Mouse (Mus musculus): Measurements from ENCODE around the gene Tceal3. TPM values are rescaled to one million over a fixed set of nuclear protein-coding genes. Genes with fewer than 3 reads are reported as not detected.

The Tceal3 gene
- not detected for total RNA-seq (2023)

GRCm38 (mm10) chrX:136590199-136590896 is at the start of gene Tceal3:
Gene Tceal3 (plus strand): TSS chrX:136590842.

DNA sequence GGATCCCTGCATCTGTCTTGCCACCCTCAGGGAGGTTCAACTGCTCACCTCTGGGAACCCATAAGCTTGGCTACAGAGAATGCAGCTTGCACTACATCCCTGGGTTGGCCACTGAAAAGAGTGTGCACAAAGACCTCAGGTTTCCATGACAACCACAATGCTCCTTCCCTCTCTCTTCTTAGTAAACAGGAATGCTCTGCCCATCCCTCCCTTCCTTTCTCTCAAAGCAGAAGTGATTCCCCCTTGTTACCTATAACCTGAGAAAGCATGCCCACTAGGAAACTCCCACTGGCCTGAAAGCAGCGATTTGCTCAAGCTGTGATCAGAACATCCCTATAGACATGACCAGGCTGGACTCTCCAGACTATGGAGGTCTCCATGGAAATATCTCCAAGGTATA is 46.7 kb upstream of the Tceal3 start, which contains the start of gene Kir3dl2:
Gene Kir3dl2 (minus strand): TSS at position 101 of the 400 bp plus-strand sequence.

DNA sequence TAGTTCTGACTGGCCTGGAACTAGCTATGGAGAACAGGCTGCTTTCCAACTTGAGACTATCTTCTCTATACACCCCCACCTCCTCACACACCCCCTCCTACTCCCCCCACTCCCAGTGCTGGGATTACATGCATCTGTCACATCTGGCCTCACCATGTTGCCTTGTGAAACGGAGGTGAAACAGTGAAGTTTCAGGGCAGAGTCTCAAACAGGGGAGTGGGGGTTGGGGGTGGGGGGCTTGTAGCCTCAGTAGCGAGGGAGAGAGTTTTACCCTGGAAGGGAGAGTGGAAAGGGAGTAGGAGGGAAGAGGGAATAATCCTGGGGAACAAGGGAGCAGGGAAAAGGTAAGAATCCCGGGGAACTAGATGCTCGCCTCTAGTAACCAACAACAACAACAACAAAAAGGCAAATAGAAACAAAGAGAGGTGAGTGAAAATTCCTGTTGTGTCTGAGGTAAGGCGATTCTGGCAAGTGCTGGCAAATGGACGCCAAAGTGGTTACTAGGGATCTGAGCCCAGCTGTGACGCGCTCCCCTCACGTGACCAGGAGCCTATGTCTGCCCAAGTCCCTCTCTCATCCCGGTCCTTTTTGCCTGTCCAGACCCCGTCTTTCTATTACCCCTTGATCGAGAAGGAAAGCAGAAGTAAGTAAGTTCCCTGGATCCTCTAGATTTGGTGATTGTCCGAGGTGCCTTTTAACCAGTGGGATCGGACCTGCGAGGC is 117.0 kb downstream of the Tceal3 start, which contains the start of gene Tceal1:
Gene Tceal1 (plus strand): TSS at position 537 of the 722 bp plus-strand sequence.

Other genes with a start within 250 kb of the Tceal3 start
- gene Kir3dl1, start 72.8 kb upstream of the Tceal3 start, total RNA-seq (2023): not detected
- gene Kir3dl2, start 46.8 kb upstream of the Tceal3 start, total RNA-seq (2023): not detected
- gene Tceal1, start 117.1 kb downstream of the Tceal3 start, total RNA-seq (2023): under 1 TPM in 1 of 2 experiments, not detected in 1; 0.26 TPM
- 100 to 1,000 TPM; 123 to 138 TPM for gene Morf4l2, start 152.8 kb downstream of the Tceal3 start, total RNA-seq (2023)
- not detected for gene Glra4, start 189.3 kb downstream of the Tceal3 start, total RNA-seq (2023)
- gene Plp1, start 231.8 kb downstream of the Tceal3 start, total RNA-seq (2023): 1 to 10 TPM; 5.9 to 7.0 TPM